Mouse (Mus musculus): ENCODE results near the gene Snf8.

Snf8 gene

DNA sequence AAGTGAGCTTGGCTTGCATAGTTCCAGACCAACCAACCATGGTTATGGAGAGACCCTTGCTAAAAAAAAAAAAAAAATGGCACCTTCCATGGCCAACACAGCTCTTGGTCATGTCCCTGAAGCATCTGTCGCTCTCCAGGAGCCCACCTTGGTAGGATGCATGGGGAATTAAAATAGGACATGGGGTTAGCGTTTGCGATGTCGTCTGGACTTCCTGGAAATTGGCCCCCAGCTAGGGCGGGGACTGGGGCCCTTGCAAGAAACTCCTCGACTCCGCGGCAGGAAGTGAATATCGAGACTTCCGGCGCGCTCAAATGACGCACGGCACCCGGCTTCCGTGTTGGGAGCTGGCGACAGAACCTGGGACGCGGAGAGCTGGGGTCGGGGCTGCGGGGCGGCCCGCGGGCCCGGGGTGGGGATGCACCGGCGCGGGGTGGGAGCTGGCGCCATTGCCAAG is at the start of gene Snf8:
Gene Snf8 (plus strand): TSS at position 290 of the 457 bp plus-strand sequence.
- DNase-seq = peak; percentile 92 to 93

DNA sequence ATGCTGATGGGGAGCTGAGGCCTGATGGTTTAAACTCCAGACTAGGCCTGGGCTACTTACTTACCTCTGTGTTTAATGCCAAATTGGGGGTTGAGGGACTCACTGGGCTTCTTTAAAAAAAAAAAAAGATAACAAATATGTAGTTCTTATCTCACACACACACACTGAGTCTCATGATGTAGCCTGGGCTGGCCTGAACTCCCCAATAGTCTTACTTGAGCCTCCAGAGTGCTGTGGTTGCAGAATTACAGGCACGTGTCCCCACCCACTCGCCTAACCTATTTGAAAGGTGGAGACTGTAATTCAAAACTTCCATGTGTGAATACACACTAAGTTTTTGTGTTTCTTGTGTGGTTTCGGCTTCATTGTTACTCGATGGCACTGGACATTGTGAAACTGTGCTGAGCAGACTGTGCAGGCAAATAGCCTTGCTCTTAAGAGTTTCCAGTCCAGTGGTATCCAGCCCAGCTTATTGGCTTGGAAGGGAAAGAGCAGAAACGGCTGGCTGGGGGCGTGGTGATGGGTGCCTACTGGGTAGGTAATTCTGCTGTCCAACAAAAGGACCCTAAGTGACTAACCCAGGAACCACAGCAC is 46.7 kb upstream of the Snf8 start:
- DNase-seq = no peak

DNA sequence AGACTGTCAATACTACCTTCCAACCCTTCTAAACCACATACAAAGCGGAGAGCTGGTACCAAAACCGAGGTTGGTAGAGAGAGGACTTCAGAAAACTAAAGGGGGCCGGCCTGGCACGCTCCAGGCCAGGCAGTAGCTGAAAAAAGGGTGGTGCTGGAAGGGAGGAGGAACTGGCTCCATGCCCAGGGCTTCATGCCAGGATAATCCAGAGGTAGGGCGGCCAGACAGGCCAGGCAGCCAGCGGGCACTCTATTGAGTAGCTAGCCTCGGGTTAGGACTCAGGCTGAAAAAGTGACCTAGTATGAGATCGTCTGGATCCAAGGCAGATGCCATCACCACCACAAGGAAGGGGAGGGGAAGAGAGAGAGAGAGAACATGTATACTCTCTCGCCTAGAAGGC is 46.2 kb upstream of the Snf8 start:
- DNase-seq = no peak

DNA sequence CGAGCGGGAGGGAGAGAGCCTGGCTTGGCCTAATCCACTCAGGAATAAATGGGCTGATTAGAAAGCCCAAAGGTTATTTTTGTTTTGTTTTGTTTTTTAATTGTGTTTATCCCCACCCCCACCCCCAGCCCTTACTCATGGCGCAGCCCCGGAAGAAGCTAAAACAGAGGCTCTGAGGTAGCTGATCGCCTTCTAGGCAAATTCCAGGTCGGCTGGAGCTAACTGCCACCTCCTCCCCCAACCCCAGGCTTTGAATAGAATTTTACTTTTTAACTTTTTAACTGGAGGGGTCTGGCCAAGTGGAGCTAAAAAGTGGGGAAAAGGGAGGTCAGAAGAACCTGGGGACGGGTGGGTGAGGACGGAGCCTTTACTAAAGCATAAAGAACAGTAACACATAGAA is 44.8 kb upstream of the Snf8 start:
- DNase-seq = no peak

DNA sequence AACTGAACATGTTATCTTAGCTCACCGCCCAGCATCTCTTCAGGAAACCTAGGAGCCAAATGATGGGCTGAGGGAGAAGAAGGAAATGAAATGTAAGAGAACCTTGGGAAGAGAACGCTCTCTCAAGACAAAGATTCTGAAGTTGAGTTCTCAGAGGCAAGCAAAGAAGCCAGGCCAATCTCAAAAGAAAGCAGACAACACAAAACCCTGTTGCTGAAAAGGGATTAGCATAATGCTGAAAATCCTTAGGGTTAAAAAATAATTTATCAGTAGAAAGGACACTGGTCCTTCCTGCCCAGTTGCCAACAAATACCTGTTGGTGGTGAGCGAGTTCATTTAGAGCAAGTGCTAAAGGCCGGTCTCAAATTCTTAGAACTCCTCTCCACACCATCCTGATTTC is 44.3 kb upstream of the Snf8 start:
- no peak for DNase-seq

DNA sequence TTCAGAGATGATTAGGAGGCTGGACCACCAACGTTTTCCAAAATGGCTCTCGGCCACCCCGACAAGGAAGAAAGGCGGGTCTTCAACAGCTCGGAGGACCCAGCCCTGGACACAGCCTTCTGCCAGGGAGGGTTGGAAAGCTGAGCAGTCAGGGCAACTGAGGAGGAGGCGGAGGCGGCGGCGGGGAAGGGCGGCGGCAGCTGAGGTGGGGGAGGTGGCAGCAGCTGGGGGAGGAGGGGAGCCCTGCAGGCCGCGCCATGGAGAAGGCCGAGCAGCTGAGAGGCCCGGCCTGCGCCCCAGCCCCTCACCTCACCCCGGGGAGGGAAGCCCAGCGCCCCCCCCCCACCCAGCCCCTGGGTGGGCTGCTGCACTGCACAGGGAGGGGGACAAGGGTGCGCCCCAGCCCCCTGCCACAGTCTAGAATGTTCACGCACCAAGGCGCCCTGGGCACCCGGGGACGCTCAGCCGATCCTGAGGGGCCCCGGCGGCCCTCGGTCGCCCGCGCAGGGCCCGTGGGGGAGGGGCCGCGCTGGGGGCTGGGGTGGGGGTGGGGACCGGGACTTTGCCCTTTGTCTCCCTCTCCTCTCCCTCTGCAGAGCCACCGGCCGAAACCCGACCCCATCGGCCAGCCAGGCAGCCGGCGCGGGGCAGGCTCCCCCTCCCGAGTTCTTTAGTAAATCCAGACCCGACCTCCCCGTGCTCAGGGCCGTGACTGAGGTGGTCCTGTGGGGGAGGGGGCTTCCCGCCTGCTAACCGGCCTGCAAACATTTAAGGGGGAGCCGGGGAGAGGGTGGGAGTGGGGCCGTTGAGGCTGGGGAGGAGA is 43.6 kb upstream of the Snf8 start:
- DNase-seq = no peak

DNA sequence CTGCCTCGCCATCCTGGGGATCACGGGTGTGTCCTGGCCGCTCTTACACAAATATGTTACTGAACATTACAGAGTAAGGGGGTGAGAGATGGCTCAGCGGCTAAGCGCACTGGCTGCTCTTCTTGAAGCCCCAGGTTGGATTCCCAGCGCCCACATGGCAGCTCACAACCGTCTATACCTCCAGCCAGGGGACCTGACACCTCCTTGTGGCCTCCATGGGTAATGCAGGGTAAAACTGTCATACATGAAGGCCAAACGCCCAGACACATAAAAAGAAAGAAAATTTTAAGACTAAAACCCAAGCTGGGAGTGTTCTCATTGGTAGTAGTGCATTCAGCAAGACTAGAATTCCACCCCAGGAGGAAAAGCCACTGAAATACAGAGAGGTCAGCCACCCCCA is 40.5 kb upstream of the Snf8 start:
- DNase-seq = no peak

DNA sequence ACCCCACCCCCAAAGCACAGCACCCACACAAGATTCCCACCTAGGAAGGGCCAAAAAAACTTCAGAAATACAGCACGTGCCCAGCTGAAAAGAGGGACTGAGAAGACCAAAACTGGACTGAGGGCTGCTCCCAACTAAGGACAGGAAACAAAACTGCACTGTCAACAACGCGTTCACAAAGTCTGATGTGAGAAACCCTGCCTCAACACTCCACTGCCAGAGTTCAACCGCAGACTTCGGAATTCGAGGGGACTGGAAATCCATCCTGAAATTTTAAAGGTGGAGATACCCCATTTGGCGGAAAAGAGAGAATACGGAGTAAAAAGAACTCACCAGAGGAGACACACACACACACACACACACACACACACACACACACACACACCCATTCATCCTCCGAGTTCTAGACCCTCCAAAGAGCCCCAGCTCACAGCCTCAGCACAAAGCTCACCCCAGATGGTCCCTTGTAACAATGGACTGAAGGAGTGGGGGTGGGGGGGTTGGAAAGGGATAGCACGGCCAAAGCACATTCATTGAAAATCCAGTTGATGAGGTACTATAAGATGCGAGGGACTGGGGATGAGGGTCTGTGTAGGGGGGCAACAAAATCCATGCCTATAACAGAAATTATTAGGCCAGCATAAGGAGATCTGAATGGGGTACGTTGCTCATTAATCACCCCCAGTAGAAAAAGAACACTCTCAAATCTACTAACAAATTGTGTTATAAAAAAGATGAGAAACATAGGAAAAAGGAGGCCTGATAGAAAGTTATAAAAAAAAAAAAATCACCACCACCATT is 31.4 kb upstream of the Snf8 start:
- DNase-seq = no peak

DNA sequence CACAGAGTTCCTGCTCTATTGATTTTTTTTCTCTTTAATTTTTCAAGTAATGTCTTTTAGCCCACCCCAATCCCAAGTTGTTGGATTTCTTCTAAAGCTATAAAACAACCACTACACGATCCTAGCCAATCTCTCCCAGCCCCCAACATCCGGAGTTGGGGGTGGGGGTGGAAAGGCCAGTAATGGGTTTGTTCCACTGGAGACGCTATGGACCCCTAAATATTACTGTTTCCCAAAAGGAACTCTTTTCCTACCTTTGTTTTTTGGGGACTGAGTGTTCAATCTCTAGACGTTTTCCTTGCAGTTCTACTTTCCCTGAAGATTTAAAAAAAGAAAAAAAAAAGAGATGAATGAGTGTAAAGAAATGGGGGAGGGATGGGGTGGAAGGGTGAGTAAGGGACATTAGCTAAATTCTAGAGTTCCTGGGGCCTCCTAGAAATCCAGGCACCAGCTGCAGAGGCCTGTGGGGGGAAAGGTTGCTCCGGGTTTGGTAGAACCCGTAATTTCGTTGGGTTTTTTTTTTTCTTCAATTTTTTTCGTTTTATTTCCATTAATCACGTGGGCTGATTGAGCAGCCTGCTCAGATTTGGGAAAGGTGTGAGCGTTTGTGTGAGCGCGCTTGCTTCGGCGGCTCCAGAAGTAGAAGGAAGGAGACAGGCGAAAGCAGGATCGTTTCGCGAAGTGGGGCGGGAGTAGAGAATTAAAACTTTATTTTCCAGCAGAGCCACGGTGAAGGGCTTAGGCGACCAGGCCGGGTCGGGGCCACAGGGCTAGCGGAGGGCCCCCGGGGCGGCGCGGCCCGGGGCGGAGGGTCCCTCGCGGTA is 30.5 kb upstream of the Snf8 start:
- no peak for DNase-seq

DNA sequence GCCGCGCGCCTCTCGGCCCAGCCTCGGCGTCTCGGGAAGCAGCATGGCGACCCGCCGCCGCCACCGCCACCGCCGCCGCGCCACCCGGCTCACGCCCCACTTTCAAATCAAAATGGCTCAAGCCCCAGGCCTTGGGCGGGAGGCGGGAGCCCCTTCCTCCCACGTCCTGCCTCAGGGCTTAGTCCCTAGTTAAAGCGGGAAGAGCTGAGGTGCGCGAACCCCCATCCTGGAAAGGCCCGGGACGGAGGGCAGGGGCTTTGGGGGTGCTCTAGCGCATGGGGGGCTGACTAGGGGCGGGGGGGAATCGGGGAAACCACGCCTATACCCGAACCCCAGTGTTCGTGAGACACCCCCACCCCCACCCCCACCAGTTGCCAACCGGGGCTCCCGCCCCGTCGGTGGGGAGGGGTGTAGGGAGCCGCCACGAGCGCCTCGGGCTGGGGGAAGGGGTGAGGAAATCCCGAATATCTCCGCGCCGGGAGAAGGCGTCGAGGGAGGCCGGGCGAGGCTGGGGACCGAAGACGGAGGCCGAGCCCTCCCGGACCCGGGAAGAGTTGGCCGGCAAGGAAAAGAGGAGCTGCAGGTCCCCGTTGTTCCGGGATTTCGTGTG is 29.8 kb upstream of the Snf8 start:
- DNase-seq = peak; percentile 9 to 21

DNA sequence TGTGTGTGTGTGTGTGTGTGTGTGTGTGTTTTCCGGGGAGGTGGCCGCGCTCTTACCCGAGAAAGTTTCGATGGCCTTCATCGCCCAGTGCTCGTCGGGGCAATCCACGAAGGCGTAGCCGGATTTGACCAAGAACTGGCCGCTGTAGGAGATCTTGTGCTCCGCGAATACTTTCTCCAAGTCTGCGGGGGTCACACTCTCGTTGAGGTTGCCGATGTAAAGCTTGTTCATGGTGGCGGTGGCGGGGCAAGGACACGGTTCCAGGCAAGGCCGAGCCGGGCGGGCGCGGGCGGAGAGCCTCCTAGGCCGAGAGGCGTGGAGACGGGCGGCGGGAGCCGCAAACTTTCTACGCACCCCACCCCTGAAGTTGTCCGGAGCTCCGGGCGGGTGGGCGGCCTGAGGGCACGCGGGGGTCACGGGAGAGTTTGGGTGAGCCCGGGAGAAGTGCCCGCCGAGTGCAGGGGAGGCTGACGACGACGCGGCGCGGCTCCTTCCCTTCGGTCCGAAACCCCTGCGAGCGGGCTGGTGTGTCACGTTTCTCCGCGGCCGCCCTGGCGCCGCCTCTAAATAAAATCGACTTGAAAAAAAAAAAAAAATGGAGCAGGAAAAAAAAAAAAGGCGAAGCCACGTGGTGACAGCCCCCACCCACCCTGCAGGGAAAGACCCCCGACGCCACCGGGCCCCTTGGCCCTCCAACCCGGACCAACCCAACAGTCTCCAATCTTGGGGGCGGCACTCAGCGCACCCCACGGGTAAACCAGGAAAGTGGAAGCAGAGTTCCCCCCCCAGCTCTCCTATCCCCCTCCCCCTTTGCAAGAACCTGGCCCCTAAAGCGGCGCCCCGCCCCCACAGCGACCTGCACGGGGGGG is 29.0 kb upstream of the Snf8 start, which contains the start of gene Igf2bp1:
Gene Igf2bp1 (minus strand): TSS at position 538 of the 869 bp plus-strand sequence.
- peak; percentile 12 to 14 for DNase-seq

DNA sequence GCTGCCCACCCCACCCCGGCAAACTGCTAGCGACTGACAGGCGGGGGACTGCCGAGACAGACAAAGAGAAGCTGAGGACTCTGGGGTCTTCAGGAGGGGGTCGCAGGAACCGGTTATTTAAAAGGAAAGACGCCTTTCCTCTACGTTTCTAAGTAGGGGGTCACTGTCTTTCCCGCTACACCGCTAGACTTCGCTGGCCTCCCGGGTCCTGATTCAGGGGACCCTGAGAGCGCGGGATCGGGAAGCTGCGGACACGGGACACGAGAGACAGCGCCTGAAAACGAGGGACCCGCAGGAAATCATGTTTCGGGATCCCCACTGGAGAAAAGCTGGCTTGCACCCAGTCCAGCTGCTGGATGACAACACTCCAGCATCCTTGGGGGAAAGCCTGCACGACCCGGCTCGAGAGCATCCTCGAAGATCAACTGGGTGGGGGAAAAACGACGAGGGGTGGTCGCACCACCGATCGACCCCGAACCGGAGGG is 28.3 kb upstream of the Snf8 start:
- DNase-seq = no peak

DNA sequence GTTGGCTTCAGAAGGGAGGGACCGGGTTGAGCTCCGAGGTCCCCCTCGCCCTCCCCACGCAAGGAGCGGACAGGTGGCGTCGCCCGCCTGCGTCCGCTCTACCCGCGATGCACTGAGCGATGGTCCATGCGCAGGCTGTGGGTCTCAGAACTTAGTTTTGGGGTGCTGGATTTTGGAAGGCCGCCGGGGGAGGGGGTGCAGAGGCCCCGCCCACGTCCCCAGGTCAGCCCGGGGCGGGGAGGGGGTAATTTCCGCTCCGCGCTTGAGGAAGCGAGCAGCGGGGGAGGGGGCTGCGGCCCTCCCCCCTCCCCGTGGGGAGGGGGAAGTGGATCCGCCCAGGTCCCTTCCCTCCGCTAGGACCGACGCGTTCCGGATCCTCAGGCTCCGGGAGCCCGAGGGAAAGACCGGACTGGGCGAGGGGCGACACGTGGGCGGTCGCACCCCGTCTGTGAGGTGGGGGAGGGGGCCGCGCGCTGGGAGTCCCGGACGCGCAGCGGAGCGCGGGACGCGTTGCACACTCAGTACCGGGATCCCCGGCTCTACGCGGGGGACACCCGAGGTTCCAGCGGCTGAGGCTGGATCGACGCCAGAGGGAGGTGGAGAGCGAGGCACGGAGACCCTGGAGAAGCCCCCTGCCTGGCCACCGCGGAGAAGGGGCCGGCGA is 27.7 kb upstream of the Snf8 start:
- peak; percentile 20 to 37 for DNase-seq

DNA sequence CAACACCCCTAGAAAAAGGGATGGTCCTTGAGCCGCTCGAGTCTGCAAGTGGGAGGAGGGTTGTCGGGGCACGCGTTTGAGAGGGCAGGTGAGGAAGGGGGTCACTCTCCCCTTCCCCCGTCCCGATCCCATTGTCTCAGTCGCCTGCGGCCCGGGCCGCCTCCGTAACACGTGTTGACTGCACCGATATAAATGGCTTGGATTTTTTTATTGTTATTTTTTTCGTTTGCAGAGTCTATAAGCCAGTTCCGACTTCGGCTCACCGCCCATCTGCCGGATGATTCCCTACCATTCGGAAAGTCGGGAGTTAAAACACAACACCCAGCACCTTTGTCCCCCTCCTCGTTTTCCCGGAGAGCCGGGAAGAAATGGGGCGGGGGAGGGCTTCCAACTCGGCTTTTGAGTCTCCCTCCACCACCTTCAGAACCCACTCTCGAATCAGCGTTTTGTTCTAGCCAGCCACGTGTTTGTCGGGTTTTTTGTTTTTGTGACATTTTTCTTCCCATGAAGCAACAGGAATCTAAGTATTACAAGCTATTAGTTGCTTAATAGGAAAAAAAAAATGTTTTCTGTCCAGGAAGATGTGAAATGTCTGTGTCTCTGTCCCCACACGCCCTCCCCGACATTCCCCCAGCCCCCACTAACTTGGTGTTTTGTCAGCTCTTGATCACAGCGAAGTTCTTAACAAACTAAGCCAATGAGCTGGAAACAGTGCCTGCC is 27.0 kb upstream of the Snf8 start:
- peak in 1 of 2 experiments; percentile 14 for DNase-seq

DNA sequence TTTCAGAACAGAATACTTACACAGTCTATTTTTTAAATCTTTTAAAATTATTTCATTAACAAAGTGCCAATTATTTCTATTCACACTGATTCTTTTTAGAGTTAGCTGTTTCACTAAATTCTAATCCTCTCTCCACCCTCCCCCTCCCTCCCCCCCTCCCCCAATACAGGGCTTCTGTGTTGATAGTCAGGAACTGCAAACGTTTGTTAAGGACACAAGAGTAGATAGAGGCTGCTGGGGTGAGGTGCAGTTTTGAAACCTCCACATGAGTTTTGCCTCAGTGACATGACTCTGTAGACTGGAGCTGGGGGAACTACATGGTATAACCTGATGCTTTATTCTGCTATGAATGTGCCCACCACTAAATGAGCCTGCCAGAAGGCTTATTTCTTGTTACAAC is 25.9 kb upstream of the Snf8 start:
- no peak for DNase-seq

DNA sequence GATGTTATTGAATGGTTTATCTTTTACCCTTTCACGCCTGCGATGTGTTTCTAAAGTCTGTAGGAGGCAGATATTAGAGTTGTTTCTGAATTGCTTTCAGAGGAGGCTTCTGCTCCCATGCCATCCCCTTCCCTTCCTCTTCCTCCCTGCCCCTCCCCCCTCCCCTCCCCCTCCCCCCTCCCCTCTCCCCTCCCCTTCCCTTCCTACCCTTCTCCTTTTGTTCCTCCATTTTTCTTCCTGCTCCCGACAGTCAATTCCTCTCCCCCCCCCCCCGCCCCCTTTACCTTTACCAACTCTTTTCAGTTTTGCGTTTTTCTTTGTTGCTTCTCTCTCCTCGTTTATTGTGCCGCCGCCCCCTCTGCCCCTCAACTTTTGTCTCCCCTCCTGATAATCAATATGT is 22.7 kb upstream of the Snf8 start:
- DNase-seq = no peak

DNA sequence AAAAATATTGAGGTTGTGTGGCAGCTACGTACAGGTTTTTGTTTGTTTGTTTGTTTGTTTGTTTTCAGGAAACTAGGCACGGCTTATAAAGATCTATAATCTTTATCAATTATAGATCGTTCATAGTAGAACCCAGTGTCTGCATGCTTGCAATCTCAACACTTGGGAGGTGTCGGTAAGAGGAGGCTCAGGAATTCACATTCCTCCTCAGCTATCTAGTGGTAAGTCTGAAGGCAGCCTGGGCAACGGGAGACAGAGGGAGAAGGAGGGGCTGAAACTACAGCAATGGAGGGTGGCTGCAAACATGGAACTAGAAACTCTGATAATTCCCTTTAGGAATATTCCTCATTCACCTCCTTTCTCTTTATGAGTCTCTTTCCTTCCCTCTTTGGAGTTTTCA is 19.3 kb upstream of the Snf8 start:
- no peak for DNase-seq

DNA sequence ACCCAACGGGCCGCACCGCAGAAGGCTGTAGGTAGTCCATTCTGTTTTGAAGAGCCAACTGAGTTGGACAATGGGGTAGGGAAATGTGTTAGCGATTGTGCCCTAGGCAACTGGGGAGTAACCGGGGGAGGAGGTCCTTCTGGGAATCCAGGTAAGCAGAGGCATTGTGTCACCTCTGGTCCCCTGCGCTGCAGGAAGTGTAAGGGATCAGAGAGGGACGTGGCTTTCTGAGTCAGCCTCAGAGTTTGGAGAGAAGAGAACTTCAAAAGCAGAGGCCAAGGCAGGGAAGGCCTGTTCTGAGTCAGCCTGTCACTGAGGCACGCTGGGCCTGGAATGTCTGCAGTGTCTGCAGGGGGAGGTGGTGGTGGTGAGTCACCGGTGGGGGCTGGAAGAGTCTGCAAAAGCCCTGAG is 16.7 kb upstream of the Snf8 start:
- no peak for DNase-seq

DNA sequence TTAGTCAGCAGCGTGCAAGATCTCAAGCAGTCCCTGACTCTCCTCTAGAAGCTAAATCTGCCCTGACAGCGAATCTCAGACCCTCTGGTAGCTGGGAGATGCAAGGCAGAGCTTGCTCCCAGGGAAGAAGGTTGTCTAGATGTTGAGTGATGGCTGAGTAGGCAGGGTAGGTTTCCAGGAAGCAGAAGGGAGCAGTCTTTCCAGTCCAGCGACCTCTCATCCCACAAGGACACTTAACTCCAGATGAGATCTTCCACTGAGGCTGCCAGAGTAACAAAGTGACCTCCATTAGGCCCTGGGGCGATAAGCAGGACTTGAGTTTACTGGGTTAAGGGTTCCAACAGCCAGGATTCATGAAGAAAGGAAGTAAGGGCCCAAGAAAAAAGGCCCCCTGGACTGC is 14.1 kb upstream of the Snf8 start:
- no peak for DNase-seq

DNA sequence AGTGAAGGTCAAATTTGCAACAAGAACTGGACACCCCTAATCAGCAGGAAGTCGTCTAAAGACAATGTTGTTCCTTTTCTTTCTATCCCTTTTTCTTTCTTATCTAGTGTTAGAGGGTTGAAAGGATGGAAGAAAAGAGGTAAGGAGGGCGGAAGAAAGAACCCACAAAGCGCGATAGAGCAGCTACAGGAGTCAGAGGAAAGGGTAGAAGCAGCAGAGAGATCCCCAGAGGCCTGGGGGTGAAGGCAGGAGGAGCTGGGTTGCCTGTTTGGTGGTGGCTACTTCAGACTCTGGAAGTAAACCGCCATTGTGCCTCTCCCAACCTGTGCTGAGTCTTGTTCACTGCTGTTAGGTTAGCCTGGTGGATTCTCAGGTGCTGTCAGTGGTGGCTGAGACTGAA is 6.6 kb upstream of the Snf8 start:
- no peak for DNase-seq

All from thymus, postnatal 36 days (tissue).